Mouse (Mus musculus) midbrain, embryonic 14.5 days (tissue): ENCODE measurements around the gene Cdc42bpg. TPM values are rescaled to one million over a fixed set of nuclear protein-coding genes. Genes with fewer than 3 reads are reported as not detected.
"Not testable (repeated sequence)": the region's sequence is repeated elsewhere in the genome, so short reads cannot be mapped to it uniquely, and the experiment has no call there.

Experiments used
- ATAC-seq: fragments of 200-750 bp; cut with Nextera tagmentation; 2 replicates; pipeline ENCODE4 v1.8.0; 2017; ENCODE audit warnings: moderate number of reproducible peaks, moderate library complexity; ENCODE audit not compliant: low FRiP score, low TSS enrichment
- DNase-seq: peaks from one replicate; pipeline ENCODE4 v3.0.0-alpha.2; 2015
- H3K27ac ChIP-seq: fragments of 300-500 bp; sonication (generic); replicated peaks from 2 replicates; pipeline ENCODE4 v1.5.1; 2014; ENCODE audit warnings: mild to moderate bottlenecking, low read depth, low read length, moderate library complexity
- H3K27me3 ChIP-seq: fragments of 300-500 bp; sonication (generic); 2 replicates; pipeline ENCODE4 v1.6.1; 2014; ENCODE audit warnings: low read length, control low read depth, mixed read lengths; ENCODE audit not compliant: control insufficient read depth, insufficient read depth
- H3K36me3 ChIP-seq: fragments of 300-500 bp; sonication (generic); 2 replicates; pipeline ENCODE4 v1.6.1; 2014; ENCODE audit warnings: low read length, control low read depth; ENCODE audit not compliant: control insufficient read depth, insufficient read depth
- H3K4me1 ChIP-seq: fragments of 300-500 bp; sonication (generic); 2 replicates; pipeline ENCODE4 v1.6.1; 2014; ENCODE audit warnings: mild to moderate bottlenecking, antibody characterized with exemption, low read length, control low read depth; ENCODE audit not compliant: control insufficient read depth, insufficient read depth
- H3K4me2 ChIP-seq: fragments of 300-500 bp; sonication (generic); 2 replicates; pipeline ENCODE4 v1.6.1; 2014; ENCODE audit warnings: mild to moderate bottlenecking, low read length, moderate library complexity
- H3K4me3 ChIP-seq: fragments of 300-500 bp; sonication (generic); replicated peaks from 2 replicates; pipeline ENCODE4 v1.5.1; 2014; ENCODE audit warnings: low read depth, low read length
- H3K9ac ChIP-seq: fragments of 300-500 bp; sonication (generic); replicated peaks from 2 replicates; pipeline ENCODE4 v1.6.1; 2014; ENCODE audit warnings: mild to moderate bottlenecking, low read length, moderate library complexity
- H3K9me3 ChIP-seq: fragments of 300-500 bp; sonication (generic); 2 replicates; pipeline ENCODE4 v1.6.1; 2016; ENCODE audit warnings: low read length, control low read depth, mixed read lengths; ENCODE audit not compliant: control insufficient read depth
- WGBS: fragments of 180-500 bp; shearing (Covaris S2); extraction: QIAGEN DNeasy Blood & Tissue Kit; methylation state at CpG from one replicate; pipeline ENCODE4 v1.1.7; 2014; 5-methylcytosine and 5-hydroxymethylcytosine counted together
- polyA plus RNA-seq: library from polyadenylated mRNA; unstranded; fragments of >200 nt; fragmentation: Nextera tagmentation; extraction: Ambion mirVana; gene quantifications from 2 replicates; pipeline ENCODE4 v1.2.1, GENCODE M21; 2014

Cdc42bpg gene
- polyA plus RNA-seq, 1 experiment from 2014 or later, result 0.43 TPM

- Histone ChIP-seq H3K9me3 (no peaks in the 10 kb centered on the region), H3K4me1 (no peaks in the 10 kb centered on the region), H3K9ac (no peak overlapping the region), H3K27me3 (no peaks in the 10 kb centered on the region), H3K27ac (no peak overlapping the region), H3K4me2 (no peak overlapping the region), H3K36me3 (0 out of 2 replicates have a peak, but pooled peaks cover 4% of the 10 kb centered on the region), H3K4me3 (no peak overlapping the region)
- ATAC-seq, result no peak
- 90% methylated on average over 9 of the region's 9 CpGs for WGBS
- no peak for DNase-seq
Observed at GRCm38 (mm10) chr19:6307733-6308531, 1.7 kb downstream of the Cdc42bpg start.

GRCm38 (mm10) chr19:6310181-6310580 lies 3.9 kb downstream of the Cdc42bpg start:
- H3K4me1 ChIP-seq, result no peaks in the 10 kb centered on the region
- H3K9me3 ChIP-seq, result no peaks in the 10 kb centered on the region
- H3K4me3 ChIP-seq, result no peak overlapping the region
- DNase-seq (no peak), ATAC-seq (no peak)
- H3K9ac ChIP-seq, result no peak overlapping the region
- H3K27ac ChIP-seq, result no peak overlapping the region
- WGBS, result 88% methylated on average over 5 of the region's 5 CpGs
- H3K4me2 ChIP-seq, result no peak overlapping the region
- H3K36me3 ChIP-seq, result 0 out of 2 replicates have a peak, but pooled peaks cover 4% of the 10 kb centered on the region
- H3K27me3 ChIP-seq, result no peaks in the 10 kb centered on the region

GRCm38 (mm10) chr19:6311783-6312182 lies 5.5 kb downstream of the Cdc42bpg start:
- not testable (repeated sequence) for H3K4me2 ChIP-seq, H3K36me3 ChIP-seq, H3K9me3 ChIP-seq, H3K4me1 ChIP-seq, H3K27ac ChIP-seq, H3K27me3 ChIP-seq, H3K9ac ChIP-seq, DNase-seq, ATAC-seq, H3K4me3 ChIP-seq
- WGBS, result 91% methylated on average over 3 of the region's 3 CpGs

GRCm38 (mm10) chr19:6313796-6314195 lies 7.5 kb downstream of the Cdc42bpg start:
- 89% methylated on average over 8 of the region's 8 CpGs for WGBS
- Histone ChIP-seq H3K27ac (no peak overlapping the region), H3K4me1 (no peaks in the 10 kb centered on the region), H3K36me3 (peaks cover 9% of the 10 kb centered on the region; the same call in 1 of the 2 replicates), H3K27me3 (no peaks in the 10 kb centered on the region), H3K4me3 (no peak overlapping the region), H3K4me2 (no peak overlapping the region), H3K9ac (no peak overlapping the region), H3K9me3 (no peaks in the 10 kb centered on the region)
- ATAC-seq (no peak), DNase-seq (no peak)

GRCm38 (mm10) chr19:6314513-6314912 lies 8.3 kb downstream of the Cdc42bpg start:
- Histone ChIP-seq H3K4me1 (no peaks in the 10 kb centered on the region), H3K9me3 (no peaks in the 10 kb centered on the region), H3K27me3 (no peaks in the 10 kb centered on the region), H3K27ac (no peak overlapping the region), H3K4me3 (no peak overlapping the region), H3K9ac (no peak overlapping the region), H3K36me3 (peaks cover 9% of the 10 kb centered on the region; the same call in 1 of the 2 replicates), H3K4me2 (no peak overlapping the region)
- 87% methylated on average over 8 of the region's 8 CpGs for WGBS
- no peak for ATAC-seq
- no peak for DNase-seq

GRCm38 (mm10) chr19:6315573-6315972 lies 9.3 kb downstream of the Cdc42bpg start:
- Histone ChIP-seq H3K9me3 (no peaks in the 10 kb centered on the region), H3K9ac (no peak overlapping the region), H3K36me3 (peaks cover 8% of the 10 kb centered on the region; the same call in 1 of the 2 replicates), H3K27ac (no peak overlapping the region), H3K4me3 (no peak overlapping the region), H3K4me2 (no peak overlapping the region), H3K27me3 (no peaks in the 10 kb centered on the region), H3K4me1 (no peaks in the 10 kb centered on the region)
- WGBS, result 79% methylated on average over 14 of the region's 14 CpGs
- DNase-seq (no peak), ATAC-seq (no peak)

GRCm38 (mm10) chr19:6318145-6318544 lies 11.9 kb downstream of the Cdc42bpg start:
- Histone ChIP-seq H3K27ac (no peak overlapping the region), H3K36me3 (peaks cover 12% of the 10 kb centered on the region; the same call in 1 of the 2 replicates), H3K4me2 (no peak overlapping the region), H3K4me3 (no peak overlapping the region), H3K9ac (no peak overlapping the region), H3K9me3 (no peaks in the 10 kb centered on the region), H3K27me3 (no peaks in the 10 kb centered on the region), H3K4me1 (no peaks in the 10 kb centered on the region)
- DNase-seq (no peak), ATAC-seq (no peak)
- WGBS, result 92% methylated on average over 12 of the region's 12 CpGs

- DNase-seq (no peak), ATAC-seq (no peak)
- Histone ChIP-seq H3K36me3 (peaks cover 13% of the 10 kb centered on the region; the same call in 1 of the 2 replicates), H3K9me3 (no peaks in the 10 kb centered on the region), H3K4me1 (no peaks in the 10 kb centered on the region), H3K27me3 (no peaks in the 10 kb centered on the region), H3K4me3 (no peak overlapping the region), H3K4me2 (no peak overlapping the region), H3K9ac (no peak overlapping the region), H3K27ac (no peak overlapping the region)
- 93% methylated on average over 8 of the region's 8 CpGs for WGBS
Observed at GRCm38 (mm10) chr19:6321358-6321757, 15.1 kb downstream of the Cdc42bpg start.
